Mouse (Mus musculus) activated CD4-positive, CD25-positive, alpha-beta regulatory T cell, adult 4 months (primary cell): ENCODE measurements around the gene Paqr6. TPM values are rescaled to one million over a fixed set of nuclear protein-coding genes. Genes with fewer than 3 reads are reported as not detected.
A peak's percentile ranks its signal among the peaks of the same experiment; 100 is the strongest.

Source experiments
- ATAC-seq: one replicate; pipeline ENCODE4 v1.8.0; 2017
- polyA plus RNA-seq, 2 experiments: library from polyadenylated mRNA; unstranded; fragments of 100-300 nt; shearing (Covaris generic); gene quantifications; one replicate each; pipeline ENCODE4 v1.2.1; 2017

Paqr6 gene
- polyA plus RNA-seq: not detected

DNA sequence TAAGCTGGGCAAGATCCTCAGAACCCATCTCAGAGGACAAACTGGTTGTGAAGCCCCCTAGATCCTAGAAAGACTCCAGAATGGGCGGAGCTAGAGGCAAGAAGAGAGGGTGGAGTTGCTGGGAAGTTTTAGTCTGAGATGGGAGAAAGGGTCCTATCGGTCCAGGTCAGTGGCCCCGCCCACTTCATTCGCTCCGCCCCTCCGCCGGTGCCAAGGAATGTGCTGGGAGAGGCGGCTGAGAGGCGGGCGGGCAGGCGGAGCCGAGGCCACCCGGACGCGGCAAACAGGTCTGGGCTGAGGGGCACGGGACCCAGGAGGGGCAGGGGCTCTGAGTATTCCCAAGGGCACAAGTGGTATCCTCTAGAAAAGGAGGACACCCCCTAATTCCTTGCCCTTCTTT, at the start of gene Paqr6:
Gene Paqr6 (plus strand): TSS at position 248 of the 400 bp plus-strand sequence.
- no peak for ATAC-seq

DNA sequence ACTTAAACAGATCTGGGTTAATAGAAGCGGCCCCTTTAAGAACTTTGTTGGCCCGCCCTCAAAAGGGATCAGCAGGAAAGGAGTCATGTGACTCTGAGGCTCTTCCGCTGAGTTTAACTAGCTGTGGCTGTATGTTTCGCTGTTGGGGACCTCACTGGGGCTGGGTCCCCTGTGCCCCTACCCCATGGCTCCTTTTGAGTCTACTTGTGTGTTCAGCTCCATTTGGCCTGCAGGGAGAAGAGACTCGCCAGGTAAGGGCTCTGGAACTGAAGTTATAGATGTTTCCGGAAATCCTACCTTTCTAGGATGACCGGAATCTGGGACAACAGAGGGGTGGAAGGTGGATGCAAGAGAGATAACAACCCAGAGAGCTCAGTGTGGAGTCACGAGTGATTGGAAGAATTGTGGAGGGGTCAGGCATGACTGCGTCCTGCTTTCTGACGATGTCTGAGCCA, 39.4 kb upstream of the Paqr6 start, which contains the start of gene Glmp:
Gene Glmp (plus strand): TSS at position 73 of the 455 bp plus-strand sequence.
- peak; percentile 88 for ATAC-seq

DNA sequence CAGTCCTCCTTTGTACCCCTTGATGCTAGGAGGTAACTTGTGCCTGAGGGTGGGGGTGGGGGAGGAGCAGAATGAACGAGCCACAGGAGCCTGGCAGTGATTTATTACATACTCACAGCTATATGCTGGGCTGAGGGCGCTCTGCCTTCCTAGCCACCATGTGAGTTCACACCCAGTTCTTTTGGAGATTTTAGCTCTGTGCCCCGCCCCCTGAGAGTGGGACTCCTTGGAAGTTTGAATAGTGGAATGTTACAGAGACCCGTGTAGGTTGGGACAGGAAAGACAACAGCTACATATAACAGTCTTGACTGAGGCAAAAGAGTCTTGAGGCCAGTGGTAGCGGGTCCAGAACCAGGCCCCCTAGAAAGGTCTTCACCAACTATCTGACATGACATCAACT, 35.4 kb upstream of the Paqr6 start:
- no peak for ATAC-seq

DNA sequence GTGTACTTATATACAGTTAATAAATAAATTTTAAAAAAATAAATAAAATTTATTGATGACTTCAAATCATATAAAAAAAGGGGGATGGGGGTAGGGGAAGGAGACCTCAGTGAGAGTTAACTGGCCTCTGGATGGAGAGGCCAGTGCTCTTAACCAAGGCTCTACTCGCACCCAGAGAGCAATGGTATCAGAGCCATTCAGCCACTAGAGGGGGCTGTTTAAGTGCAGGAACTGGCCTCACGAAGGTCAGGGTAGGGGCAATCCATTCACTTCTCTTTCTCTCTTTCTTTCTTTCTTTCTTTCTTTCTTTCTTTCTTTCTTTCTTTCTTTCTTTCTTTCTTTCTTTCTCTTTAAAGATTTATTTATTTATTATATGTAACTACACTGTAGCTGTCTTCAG, 33.1 kb upstream of the Paqr6 start:
- no peak for ATAC-seq

DNA sequence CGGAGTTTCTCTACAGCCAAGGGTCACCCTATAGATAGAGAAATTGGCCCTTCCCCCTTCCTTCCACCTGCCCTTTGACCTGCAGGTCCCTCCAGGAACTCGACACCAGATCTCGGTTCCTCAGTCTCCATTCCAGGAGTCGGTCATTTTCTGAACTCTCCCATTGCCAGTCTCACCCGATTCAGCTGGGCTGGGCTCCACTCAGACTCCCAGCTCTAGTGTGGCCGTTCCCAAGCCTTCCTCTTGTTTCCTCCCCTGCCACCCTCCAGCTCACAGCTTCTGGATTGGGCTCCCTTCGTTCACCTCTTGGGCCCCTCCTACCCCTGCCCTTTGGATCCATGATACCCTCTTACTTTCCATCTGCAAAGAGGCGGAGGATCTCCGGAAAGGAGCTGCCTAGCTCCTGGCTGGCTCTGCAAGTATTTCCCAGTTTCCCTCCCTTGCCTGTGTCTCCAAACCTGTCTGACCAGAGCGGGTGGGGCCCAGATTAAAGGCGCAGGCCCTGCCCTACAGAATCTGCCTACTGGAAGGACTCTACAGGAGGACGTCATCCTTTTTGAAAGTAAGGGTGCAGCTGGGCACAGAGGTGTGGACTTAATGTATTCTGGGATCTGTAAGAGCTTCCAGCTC, 30.2 kb upstream of the Paqr6 start:
- no peak for ATAC-seq

DNA sequence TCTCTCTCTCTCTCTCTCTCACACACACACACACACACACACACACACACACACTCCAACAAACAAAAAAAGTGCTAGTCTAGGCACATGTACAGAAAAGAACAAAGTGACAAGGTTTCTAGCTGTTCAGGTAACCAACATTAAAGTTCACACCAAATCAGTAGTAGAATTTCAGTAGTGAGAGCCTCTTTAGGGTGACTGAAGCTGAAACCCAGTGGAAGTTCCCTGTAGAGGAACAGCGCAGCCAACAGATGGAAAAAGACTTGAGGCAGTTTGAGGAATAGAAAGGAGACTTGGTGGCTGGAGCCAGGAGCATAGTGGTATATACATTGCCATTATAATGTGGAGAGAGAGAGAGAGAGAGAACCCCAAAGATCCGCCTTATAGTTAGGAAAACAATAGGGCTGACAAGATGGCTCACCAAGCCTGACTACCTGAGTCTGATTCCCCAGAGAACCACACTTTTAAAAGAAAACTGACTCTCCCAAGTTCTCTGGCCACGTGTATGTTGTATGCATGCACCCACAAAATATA, 29.4 kb upstream of the Paqr6 start:
- ATAC-seq: no peak

DNA sequence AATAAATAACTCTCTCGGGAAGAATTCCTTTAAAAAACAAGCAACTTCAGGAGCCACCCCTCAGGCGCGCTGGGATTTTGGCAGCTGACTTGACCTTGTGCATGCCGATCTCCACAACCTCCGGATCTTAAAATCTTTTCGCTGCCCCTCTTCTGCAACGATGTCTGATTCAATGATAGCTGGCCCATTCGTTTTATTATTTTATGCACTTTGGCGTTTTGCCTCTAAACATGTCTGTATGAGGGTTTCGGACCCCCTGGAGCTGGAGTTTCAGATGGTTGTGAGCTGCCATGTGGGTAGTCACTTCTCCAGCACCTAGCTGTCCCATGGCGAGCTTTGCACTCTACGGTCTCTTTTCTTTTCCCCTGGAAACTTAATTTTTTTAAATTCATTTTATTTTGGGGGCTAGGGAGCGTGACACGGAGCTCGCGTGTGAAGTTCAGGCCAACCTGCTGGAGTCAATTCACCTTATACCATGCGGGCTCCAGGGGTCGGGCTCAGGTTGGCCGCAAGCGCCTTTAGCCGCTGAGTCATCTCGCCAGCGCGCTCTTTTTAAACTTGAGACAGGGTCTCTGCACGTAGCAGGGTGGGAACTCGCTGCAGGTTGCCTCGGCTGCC, 28.8 kb upstream of the Paqr6 start:
- ATAC-seq: peak; percentile 7

DNA sequence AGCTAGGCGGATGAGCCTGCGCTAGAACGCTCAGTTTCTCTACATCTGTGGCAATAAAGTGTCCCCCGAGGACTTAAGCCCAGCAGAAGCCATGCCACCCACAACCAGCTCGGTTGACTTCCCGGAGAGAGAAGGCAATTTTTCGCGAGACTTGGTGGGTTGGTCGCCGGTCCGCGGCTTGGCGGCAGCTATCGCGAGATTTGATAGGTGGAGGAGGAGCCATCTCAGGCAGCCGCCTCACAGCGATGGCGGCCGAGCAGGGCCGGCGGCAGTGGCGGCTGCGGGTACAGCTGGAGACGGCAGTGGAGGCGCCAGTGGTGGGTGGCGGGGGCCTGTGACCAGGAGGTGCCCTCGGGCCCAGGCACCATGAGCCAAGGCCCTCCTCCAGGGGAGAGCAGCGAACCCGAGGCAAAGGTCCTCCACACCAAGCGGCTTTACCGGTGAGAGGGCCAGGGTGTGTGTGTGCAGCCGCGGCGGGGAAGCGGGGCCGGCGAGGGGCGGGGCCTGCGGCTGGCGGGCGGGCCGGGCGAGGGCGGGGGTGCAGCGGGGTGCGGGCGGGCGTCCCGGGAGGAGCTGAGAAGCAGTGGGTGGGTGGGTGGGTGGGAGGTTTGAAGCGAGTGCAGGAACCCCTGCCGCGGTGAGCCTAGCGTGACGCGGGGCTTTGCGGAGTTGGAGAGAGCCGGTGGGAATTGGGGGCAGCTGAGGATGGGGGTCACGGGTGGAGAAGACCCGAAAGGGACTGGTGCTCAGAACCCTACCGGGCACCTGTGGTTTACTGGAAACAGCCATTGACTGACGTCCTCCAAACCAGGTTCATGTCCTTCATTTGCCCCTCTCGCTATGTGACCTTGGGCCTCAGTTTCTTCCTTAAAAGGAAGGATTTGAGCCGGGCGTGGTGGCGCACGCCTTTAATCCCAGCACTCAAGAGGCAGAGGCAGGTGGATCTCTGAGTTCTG, 28.0 kb upstream of the Paqr6 start, which contains the start of the genes Tmem79 and Smg5:
Gene Tmem79 (minus strand): TSS at position 91 of the 956 bp plus-strand sequence.
Gene Smg5 (plus strand): TSS at position 203 of the 956 bp plus-strand sequence.
- ATAC-seq: peak; percentile 94

DNA sequence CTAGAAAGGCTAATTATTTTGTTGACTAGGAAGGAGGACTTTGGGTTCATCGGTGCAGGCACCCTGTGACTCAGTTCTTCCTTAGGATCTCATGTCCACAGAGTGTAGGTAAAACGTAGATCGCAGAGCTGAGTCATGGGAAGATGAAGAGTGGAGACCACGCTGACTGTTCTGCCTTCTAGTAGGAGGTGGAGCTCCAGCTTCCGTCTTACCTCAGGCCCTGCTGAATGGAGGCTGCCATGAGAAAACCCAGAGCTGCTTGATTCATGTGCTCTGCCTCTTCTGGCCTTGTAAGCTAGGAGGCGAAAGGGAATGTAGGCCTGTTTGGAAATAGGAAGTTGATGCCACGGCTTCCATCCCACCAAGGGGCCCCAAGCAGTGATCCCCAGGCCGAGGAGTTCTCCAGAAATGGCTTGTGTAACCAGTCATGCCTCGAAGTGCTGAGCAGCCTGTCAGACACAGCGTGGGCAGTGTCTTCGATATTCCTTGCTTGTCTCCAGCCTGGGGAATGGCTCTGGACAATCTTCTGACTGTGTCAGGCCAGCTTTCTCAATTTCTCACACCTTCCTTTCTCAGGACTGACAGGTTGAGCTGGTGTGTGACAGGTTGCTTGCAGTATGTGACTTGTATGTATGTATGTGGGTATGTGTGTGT, 26.9 kb upstream of the Paqr6 start:
- peak; percentile 22 for ATAC-seq

DNA sequence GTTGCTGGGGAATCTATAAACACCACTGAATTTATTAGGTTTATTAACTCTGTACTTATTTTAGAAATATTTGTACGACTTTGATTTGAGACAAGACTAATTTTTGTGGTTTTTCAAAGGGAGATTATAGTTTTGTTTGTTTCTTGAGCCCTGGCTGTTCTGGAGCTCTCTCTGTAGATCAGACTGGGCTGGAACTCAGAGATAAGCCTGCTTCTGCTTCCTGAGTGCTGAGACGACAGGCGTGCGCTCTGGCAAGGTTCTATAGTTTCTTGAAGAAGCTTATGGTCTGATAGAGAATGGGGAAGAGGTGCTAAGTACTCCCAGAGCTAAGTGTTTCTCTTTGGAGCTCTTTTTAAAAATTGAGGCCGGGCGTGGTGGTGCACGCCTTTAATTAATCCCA, 26.1 kb upstream of the Paqr6 start:
- ATAC-seq: no peak

DNA sequence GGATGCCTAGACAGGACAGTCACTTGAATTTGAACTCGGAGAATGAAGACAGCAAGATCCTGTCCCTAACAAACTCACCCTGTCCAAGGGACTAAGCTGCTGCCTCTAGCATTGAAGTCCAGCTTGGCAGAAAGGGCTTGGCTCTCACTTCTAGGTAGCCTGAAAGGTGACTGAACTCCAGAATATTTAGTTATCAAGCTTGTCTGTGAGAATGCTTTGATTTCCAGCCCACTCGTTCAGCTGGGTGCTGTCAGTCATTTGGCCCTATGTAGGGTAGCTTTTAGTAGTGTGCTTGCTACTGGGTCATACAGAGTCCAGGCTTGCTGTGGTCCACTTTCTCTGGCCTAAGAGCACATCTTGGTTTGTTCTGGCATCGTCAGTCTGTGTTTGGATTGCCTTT, 25.4 kb upstream of the Paqr6 start:
- ATAC-seq: no peak

DNA sequence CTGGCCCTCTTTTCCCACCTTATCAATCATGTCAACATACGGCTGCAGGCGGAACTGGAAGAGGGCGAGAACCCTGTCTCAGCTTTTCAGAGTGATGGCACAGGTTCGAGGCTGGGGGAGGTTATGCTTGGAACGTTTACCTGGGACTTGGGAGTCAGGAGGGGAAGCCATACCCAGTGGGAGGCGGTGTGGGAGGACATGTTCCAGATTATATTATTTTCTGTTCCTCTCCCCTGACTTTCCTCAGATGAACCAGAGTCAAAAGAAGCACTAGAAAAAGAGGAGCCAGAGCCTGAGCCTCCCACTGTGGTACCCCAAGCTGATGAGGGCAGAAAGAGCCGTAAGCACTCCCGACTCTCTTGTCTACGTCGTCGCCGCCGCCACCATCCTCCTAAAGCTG, 13.7 kb upstream of the Paqr6 start:
- ATAC-seq: no peak

DNA sequence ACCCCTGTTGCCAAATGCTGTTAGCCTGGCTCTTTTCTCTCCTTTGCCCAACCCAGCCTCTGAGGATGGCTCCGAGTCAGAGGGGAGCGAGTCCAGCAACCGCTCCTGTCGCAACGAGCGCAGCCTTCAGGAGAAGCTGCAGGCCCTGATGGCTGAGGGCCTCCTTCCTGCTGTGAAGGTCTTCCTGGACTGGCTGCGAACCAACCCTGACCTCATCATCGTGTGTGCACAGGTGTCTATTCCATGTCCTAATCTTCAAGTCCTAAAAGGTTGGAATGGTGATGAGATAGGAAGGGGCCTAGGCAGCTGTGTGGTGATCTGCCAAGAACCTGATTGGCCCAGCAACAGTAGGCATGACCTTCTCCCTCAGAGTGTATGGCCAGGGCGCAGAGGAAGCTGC, 11.5 kb upstream of the Paqr6 start:
- ATAC-seq: no peak

DNA sequence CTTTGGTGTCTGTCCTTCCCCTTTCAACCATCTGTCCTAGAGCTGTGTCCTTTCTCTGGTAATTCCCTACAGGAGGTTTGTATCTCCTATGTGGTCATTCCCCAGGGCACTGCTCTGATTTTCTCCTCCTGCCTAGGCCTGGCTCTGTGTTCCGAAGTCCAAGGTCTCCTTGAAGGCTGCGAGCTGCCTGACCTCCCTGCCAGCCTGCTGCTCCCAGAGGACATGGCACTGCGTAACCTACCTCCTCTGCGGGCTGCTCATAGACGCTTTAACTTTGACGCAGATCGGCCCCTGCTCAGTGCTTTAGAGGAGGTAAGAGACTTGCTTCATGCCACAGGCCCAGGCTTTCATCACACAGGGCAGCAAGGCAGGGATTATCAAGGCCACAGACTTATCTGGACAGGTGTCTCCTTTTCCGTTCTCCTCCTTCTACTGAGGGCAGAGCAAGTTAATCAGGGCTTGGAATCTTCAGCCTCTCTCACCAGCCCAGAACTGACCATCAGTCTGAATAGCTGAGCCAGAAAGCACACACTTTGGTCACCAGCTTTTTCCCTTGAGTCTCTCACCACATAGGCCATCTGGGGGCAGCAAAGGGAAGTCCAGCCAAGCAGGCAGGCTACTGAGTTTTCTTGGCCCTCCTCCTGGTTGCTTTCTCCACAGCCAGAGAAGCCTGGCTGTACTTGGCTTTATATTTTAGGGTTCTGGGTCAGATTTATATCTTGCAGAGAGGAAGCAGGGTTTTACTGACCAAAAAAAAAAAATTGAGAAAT, 9.8 kb upstream of the Paqr6 start:
- ATAC-seq: no peak

DNA sequence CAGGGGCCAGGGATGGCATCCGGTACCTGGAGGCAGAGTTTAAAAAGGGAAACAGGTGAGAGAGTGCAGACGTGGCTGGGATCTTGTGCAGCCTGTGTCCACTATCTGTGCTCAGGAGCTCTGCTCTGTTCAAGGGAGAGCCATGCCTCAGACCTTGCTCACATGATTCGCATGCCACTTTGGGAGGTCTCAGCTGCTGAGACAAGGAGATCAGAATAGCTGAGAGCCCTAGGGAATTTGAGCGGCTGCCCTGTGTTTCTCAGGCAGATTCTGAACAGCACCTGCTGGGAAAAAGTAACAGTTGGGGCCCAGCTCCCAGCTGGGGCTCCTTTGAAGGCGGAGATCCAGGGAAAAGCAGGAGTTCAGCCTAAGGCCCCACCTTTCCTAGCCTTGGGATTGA, 4.8 kb upstream of the Paqr6 start:
- no peak for ATAC-seq

DNA sequence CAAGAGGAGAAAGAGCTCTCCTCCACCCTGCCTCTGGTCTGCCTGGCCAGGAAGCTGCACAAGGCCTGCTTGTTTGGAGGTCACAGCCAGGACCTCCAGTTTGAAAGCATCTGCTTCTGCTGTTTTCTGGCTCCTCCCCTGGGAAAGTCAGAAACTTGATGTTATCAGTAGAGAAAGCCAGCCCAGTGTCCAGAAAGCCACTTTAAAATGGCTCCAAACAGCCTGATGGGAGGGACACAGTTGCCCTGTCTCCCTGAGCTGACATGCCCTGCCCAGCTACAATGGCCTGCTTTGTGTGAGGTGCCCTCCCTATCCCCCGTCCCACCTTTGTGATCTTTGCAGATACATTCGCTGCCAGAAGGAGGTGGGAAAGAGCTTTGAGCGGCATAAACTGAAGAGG, 4.4 kb upstream of the Paqr6 start:
- ATAC-seq: no peak

DNA sequence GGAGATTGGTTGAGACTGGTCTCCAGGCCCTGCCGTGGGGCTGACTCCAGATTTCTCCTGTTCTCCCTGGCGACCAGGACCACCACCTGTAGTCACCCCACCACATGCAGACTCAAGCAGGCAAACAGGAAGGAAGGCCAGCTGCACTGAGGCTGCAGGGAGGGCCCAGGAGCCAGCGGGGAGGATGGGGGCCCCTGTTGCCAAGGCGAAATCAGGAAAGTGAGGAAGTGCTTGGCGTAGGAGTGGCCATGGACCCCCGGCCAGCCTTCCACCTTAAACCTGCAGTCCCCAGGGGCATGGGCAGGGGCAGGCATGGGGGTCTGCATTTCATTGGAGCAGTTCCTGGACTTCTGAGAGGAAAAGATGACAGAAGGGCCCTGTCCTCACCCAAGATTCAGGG, 3.3 kb upstream of the Paqr6 start:
- no peak for ATAC-seq

DNA sequence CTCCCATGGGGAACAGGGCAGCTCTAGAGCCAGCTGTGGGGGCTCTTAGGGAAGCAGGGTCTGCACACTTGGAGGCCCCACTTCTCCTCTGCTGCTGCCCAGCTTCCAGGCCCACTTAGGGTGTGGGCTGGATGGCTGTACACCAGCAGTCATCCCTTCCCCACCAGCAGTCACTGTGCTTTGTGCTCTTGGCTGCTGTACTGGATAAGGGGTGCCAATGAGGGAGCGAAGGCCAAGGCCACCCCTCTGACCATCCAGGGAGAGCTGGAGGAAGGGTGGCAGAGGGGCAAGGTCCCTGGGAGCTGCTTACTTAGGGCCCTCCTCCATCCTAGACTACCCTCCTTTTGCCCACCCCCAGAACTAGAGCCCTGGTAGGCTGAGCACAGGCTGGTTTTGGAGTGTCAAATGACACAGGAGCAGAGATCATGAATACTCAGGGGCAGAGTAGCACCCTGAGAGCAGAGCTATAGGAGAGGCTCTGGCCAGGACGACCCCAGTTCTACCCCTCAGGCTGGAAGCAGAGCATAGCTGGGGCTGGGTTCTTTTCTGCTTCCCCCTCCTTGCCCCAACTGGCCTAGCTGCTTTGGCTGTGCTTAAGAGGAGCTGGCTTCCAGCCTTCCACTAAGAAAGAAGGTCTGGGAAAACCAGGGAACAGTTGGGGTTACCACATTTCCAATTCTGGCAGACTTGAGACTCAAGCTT, 2.6 kb upstream of the Paqr6 start:
- ATAC-seq: no peak

DNA sequence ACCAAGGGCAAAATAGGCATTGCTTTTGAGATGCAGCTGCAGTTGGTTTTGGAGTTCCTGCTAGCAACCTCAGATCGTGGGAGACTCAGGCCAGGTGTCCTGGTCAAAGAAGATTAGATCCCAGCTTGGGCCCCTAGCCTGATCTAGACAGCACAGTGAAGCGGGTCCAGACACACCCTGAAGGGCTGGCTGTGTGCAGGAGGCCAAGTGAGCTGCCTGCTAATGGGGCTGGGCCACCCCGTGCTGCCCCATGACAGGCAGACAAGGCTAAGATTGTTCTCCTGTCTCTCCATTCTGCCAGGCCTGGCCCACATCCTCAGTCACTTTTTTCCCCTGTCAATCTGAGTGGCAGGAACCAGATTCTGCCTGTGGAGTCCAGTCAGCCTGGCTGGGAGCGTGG, 684 bp upstream of the Paqr6 start:
- ATAC-seq: no peak

DNA sequence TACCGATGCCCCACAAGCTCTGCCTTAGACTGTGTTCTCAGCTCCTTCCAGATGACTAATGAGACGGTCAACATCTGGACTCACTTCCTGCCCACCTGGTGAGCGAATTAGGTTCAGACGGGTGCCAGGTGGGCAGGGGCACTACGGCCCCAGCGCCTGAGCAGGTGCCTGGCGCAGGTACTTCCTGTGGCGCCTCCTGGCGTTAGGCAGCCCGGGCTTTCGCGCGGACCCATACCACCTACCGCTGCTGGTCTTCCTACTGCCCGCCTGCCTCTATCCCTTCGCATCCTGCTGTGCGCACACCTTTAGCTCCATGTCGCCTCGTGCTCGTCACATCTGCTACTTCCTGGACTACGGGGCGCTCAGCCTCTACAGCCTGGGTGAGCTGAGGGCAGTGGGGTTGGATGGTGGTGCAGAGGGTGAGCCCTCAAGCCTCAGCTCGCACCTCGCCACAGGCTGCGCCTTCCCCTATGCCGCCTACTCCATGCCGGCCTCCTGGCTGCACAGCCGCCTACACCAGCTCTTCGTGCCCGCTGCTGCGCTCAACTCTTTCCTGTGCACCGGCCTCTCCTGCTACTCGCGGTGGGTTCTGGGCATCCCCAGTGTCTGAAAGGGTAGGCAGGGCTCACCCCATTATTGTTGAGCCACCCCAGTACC, 1.4 kb downstream of the Paqr6 start:
- ATAC-seq: no peak
